ENCODE assay signal across 8 mouse cellular contexts in the genomic region with DNA sequence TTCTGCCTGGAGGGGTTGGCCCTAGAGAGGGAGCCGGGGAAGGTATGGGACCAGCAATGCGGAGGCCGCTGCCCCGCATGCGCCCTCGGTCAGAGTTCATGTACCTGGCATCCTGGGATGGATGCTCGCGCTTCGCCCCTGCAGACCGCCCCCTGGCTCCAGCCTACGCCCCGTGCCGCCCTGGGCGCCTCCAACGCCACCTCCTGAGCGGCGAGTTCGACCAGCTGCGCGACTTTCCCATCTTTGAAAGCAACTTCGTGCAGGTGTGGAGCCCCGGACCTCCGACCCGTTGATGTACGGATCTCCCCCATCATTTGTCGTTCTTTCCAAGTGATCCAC. TPM values are rescaled to one million over a fixed set of nuclear protein-coding genes. Genes with fewer than 3 reads are reported as not detected.
DNase-seq lines count a peak whose midpoint lies in the region; ATAC-seq lines count a peak whose summit lies in the region.

No protein-coding gene starts in this region.

- H3K4me2 ChIP-seq in kidney, embryonic 16.5 days (replicated peaks; ENCODE audit: low read depth, low read length), result peak overlapping the region; percentile 93
- peak overlapping the region; percentile 72 for H3K4me2 ChIP-seq in hindbrain, embryonic 14.5 days (replicated peaks)
- H3K4me2 ChIP-seq in midbrain, embryonic 14.5 days (ENCODE audit: low read length), result peak overlapping the region; percentile 87

- DNase-seq in kidney, postnatal 25 days, result no peak
- no peak for DNase-seq in hindbrain, embryonic 14.5 days (ENCODE audit: low spot score)
- DNase-seq in midbrain, embryonic 14.5 days, result no peak
- no peak for DNase-seq in cerebellum, postnatal 25 days
- no peak for DNase-seq in right cerebral cortex, postnatal 10 days (ENCODE audit: low spot score in 2 of 2)
- no peak for DNase-seq in B cell, adult 2 months

- H3K36me3 ChIP-seq in kidney, embryonic 16.5 days (ENCODE audit: insufficient read depth, low read length), result peaks cover 16% of the 10 kb centered on the region
- peaks cover 15% of the 10 kb centered on the region for H3K36me3 ChIP-seq in hindbrain, embryonic 14.5 days (replicated peaks; ENCODE audit: control insufficient read depth, insufficient read depth)
- H3K36me3 ChIP-seq in midbrain, embryonic 14.5 days (ENCODE audit: control insufficient read depth, insufficient read depth, low read length), result peaks cover 14% of the 10 kb centered on the region

- ATAC-seq in kidney, embryonic 16.5 days (ENCODE audit: low FRiP score, low TSS enrichment), result no peak
- no peak for ATAC-seq in hindbrain, embryonic 14.5 days (ENCODE audit: low FRiP score)
- no peak for ATAC-seq in midbrain, embryonic 14.5 days (ENCODE audit: low FRiP score, low TSS enrichment)

- H3K27ac ChIP-seq in kidney, embryonic 16.5 days (ENCODE audit: low read length), result peak overlapping the region; percentile 86
- H3K27ac ChIP-seq in brown adipose tissue, adult 24 weeks (replicated peaks; ENCODE audit: low read depth, low read length), result peak overlapping the region; percentile 59
- peak overlapping the region; percentile 92 for H3K27ac ChIP-seq in hindbrain, embryonic 14.5 days
- H3K27ac ChIP-seq in midbrain, embryonic 14.5 days (replicated peaks; ENCODE audit: low read depth, low read length), result peak overlapping the region; percentile 97

- under 1% methylated on average over 26 of the region's 26 CpGs for WGBS in kidney, embryonic 16.5 days
- WGBS in hindbrain, embryonic 14.5 days, result 1% methylated on average over 26 of the region's 26 CpGs
- WGBS in midbrain, embryonic 14.5 days, result under 1% methylated on average over 26 of the region's 26 CpGs

- no peaks in the 10 kb centered on the region for H3K27me3 ChIP-seq in kidney, embryonic 16.5 days (ENCODE audit: insufficient read depth, low read length)
- H3K27me3 ChIP-seq in hindbrain, embryonic 14.5 days (ENCODE audit: control insufficient read depth, insufficient read depth, low read length), result no peaks in the 10 kb centered on the region
- H3K27me3 ChIP-seq in midbrain, embryonic 14.5 days (ENCODE audit: control insufficient read depth, insufficient read depth, low read length), result no peaks in the 10 kb centered on the region

- H3K9me3 ChIP-seq in kidney, embryonic 16.5 days (ENCODE audit: low read length), result no peaks in the 10 kb centered on the region
- no peaks in the 10 kb centered on the region for H3K9me3 ChIP-seq in hindbrain, embryonic 14.5 days (ENCODE audit: control insufficient read depth, low read length)
- no peaks in the 10 kb centered on the region for H3K9me3 ChIP-seq in midbrain, embryonic 14.5 days (ENCODE audit: control insufficient read depth, low read length)

- H3K4me1 ChIP-seq in kidney, embryonic 16.5 days (ENCODE audit: insufficient read depth, low read length), result peaks cover 10% of the 10 kb centered on the region
- peaks cover 7% of the 10 kb centered on the region for H3K4me1 ChIP-seq in brown adipose tissue, adult 24 weeks (ENCODE audit: control insufficient read depth, insufficient read depth, insufficient read length, low read length)
- H3K4me1 ChIP-seq in hindbrain, embryonic 14.5 days (replicated peaks; ENCODE audit: control insufficient read depth, insufficient read depth, low read length), result peaks cover 20% of the 10 kb centered on the region
- peaks cover 21% of the 10 kb centered on the region for H3K4me1 ChIP-seq in midbrain, embryonic 14.5 days (ENCODE audit: control insufficient read depth, insufficient read depth, low read length)

- peak overlapping the region; percentile 93 for H3K9ac ChIP-seq in kidney, embryonic 16.5 days (replicated peaks; ENCODE audit: low read length)
- peak overlapping the region; percentile 79 for H3K9ac ChIP-seq in hindbrain, embryonic 14.5 days
- H3K9ac ChIP-seq in midbrain, embryonic 14.5 days (replicated peaks; ENCODE audit: low read length), result peak overlapping the region; percentile 93

- H3K4me3 ChIP-seq in kidney, embryonic 16.5 days (ENCODE audit: low read length), result peak overlapping the region; percentile 77
- H3K4me3 ChIP-seq in brown adipose tissue, adult 24 weeks (ENCODE audit: insufficient read depth, low read depth, low read length), result peak overlapping the region; percentile 97
- H3K4me3 ChIP-seq in hindbrain, embryonic 14.5 days (replicated peaks; ENCODE audit: low read length), result peak overlapping the region; percentile 66
- H3K4me3 ChIP-seq in midbrain, embryonic 14.5 days (replicated peaks; ENCODE audit: low read depth, low read length), result peak overlapping the region; percentile 72

RNA-seq across cellular contexts. Expression of gene Fam71e1, which starts 0.4 kb away (rescaled TPM):
- 15.4 and 17.8 TPM in 2 replicates for polyA plus RNA-seq in kidney, embryonic 16.5 days (2015; fragmentation: Nextera tagmentation; extraction: Ambion mirVana)
- polyA plus RNA-seq in brown adipose tissue, adult 24 weeks (2012; ENCODE audit: insufficient read depth, insufficient read length, missing spikeins), result 3.2 and 3.6 TPM in 2 replicates
- polyA plus RNA-seq in hindbrain, embryonic 14.5 days (2014; fragmentation: Nextera tagmentation; extraction: Ambion mirVana), result 10.9 and 23.8 TPM in 2 replicates
- 26.8 and 28.6 TPM in 2 replicates for polyA plus RNA-seq in midbrain, embryonic 14.5 days (2014; fragmentation: Nextera tagmentation; extraction: Ambion mirVana)

RNA-seq across cellular contexts. Expression of gene Emc10, which starts 0.4 kb away (rescaled TPM):
- 117 and 127 TPM in 2 replicates for polyA plus RNA-seq in kidney, embryonic 16.5 days (2015; fragmentation: Nextera tagmentation; extraction: Ambion mirVana)
- 80.2 and 97.6 TPM in 2 replicates for polyA plus RNA-seq in brown adipose tissue, adult 24 weeks (2012; ENCODE audit: insufficient read depth, insufficient read length, missing spikeins)
- polyA plus RNA-seq in hindbrain, embryonic 14.5 days (2014; fragmentation: Nextera tagmentation; extraction: Ambion mirVana), result 167 and 182 TPM in 2 replicates
- 152 and 163 TPM in 2 replicates for polyA plus RNA-seq in midbrain, embryonic 14.5 days (2014; fragmentation: Nextera tagmentation; extraction: Ambion mirVana)

RNA-seq across cellular contexts. Expression of gene Mybpc2, which starts 27.7 kb away (rescaled TPM):
- polyA plus RNA-seq in kidney, embryonic 16.5 days (2015; fragmentation: Nextera tagmentation; extraction: Ambion mirVana), result 0.12 and 0.14 TPM in 2 replicates
- polyA plus RNA-seq in brown adipose tissue, adult 24 weeks (2012; ENCODE audit: insufficient read depth, insufficient read length, missing spikeins), result 10.9 and 25.7 TPM in 2 replicates
- 0.05 and 0.09 TPM in 2 replicates for polyA plus RNA-seq in hindbrain, embryonic 14.5 days (2014; fragmentation: Nextera tagmentation; extraction: Ambion mirVana)
- 0.15 and 0.20 TPM in 2 replicates for polyA plus RNA-seq in midbrain, embryonic 14.5 days (2014; fragmentation: Nextera tagmentation; extraction: Ambion mirVana)

RNA-seq across cellular contexts. Expression of gene Josd2, which starts 29.0 kb away (rescaled TPM):
- polyA plus RNA-seq in kidney, embryonic 16.5 days (2015; fragmentation: Nextera tagmentation; extraction: Ambion mirVana), result 88.1 and 89.5 TPM in 2 replicates
- 25.2 and 29.4 TPM in 2 replicates for polyA plus RNA-seq in brown adipose tissue, adult 24 weeks (2012; ENCODE audit: insufficient read depth, insufficient read length, missing spikeins)
- 26.9 and 33.4 TPM in 2 replicates for polyA plus RNA-seq in hindbrain, embryonic 14.5 days (2014; fragmentation: Nextera tagmentation; extraction: Ambion mirVana)
- 27.9 and 32.5 TPM in 2 replicates for polyA plus RNA-seq in midbrain, embryonic 14.5 days (2014; fragmentation: Nextera tagmentation; extraction: Ambion mirVana)

RNA-seq across cellular contexts. Expression of gene Aspdh, which starts 31.5 kb away (rescaled TPM):
- polyA plus RNA-seq in kidney, embryonic 16.5 days (2015; fragmentation: Nextera tagmentation; extraction: Ambion mirVana), result 6.9 and 7.7 TPM in 2 replicates
- not detected in 2 replicates for polyA plus RNA-seq in brown adipose tissue, adult 24 weeks (2012; ENCODE audit: insufficient read depth, insufficient read length, missing spikeins)
- polyA plus RNA-seq in hindbrain, embryonic 14.5 days (2014; fragmentation: Nextera tagmentation; extraction: Ambion mirVana), result 3.4 and 5.1 TPM in 2 replicates
- polyA plus RNA-seq in midbrain, embryonic 14.5 days (2014; fragmentation: Nextera tagmentation; extraction: Ambion mirVana), result 8.6 and 8.9 TPM in 2 replicates
